Mouse (Mus musculus): ENCODE data around the gene Apol6. TPM values are rescaled to one million over a fixed set of nuclear protein-coding genes. Genes with fewer than 3 reads are reported as not detected.

The Apol6 gene
- 0.10 TPM in 1 of 2 replicates, not detected in the other for polyA plus RNA-seq (2015; fragmentation: Nextera tagmentation; extraction: Ambion mirVana)

- H3K27me3 ChIP-seq (replicated peaks; ENCODE audit: insufficient read depth, low read length): no peaks in the 10 kb centered on the region
- H3K9ac ChIP-seq (replicated peaks; ENCODE audit: low read depth): no peak within 1 kb of the TSS
- no peaks in the 10 kb centered on the region for H3K36me3 ChIP-seq (ENCODE audit: insufficient read depth, low read length)
- no peak within 1 kb of the TSS for H3K27ac ChIP-seq (ENCODE audit: low read length)
- no peak for TF ChIP-seq CTCF (IDR thresholded peaks at IDR 0.05)
- no peak for TF ChIP-seq EP300 (IDR thresholded peaks at IDR 0.05)
- H3K9me3 ChIP-seq (ENCODE audit: low read length): no peaks in the 10 kb centered on the region
- no peak within 1 kb of the TSS for H3K4me3 ChIP-seq (ENCODE audit: low read depth, low read length)
- no peaks in the 10 kb centered on the region for H3K4me1 ChIP-seq (ENCODE audit: insufficient read depth, low read depth, low read length)
- no peak for DNase-seq (ENCODE audit: low spot score)
- 72% methylated on average over 12 of the region's 12 CpGs for WGBS
- ATAC-seq: peak; percentile 21; the same call in 1 of the 2 replicates
- no peak within 1 kb of the TSS for H3K4me2 ChIP-seq (replicated peaks; ENCODE audit: low read depth, low read length)
Observed at GRCm38 (mm10) chr15:77044597-77045320, at the start of gene Apol6. TSS of gene Apol6 (plus strand) at chr15:77044729.

GRCm38 (mm10) chr15:76998048-76998447, 46.5 kb upstream of the Apol6 start:
- H3K4me1 ChIP-seq (ENCODE audit: insufficient read depth, low read depth, low read length): no peaks in the 10 kb centered on the region
- H3K9ac ChIP-seq (replicated peaks; ENCODE audit: low read depth): no peak overlapping the region
- TF ChIP-seq EP300 (IDR thresholded peaks at IDR 0.05): no peak
- H3K4me3 ChIP-seq (ENCODE audit: low read depth, low read length): no peak overlapping the region
- H3K4me2 ChIP-seq (replicated peaks; ENCODE audit: low read depth, low read length): no peak overlapping the region
- H3K9me3 ChIP-seq (ENCODE audit: low read length): no peaks in the 10 kb centered on the region
- H3K27me3 ChIP-seq (replicated peaks; ENCODE audit: insufficient read depth, low read length): no peaks in the 10 kb centered on the region
- no peak overlapping the region for H3K27ac ChIP-seq (ENCODE audit: low read length)
- ATAC-seq: no peak
- DNase-seq (ENCODE audit: low spot score): no peak
- no peaks in the 10 kb centered on the region for H3K36me3 ChIP-seq (ENCODE audit: insufficient read depth, low read length)
- 72% methylated on average over 2 of the region's 2 CpGs for WGBS

- ATAC-seq (no peak), DNase-seq (ENCODE audit: low spot score) (no peak)
- H3K9me3 ChIP-seq (ENCODE audit: low read length): no peaks in the 10 kb centered on the region
- no peaks in the 10 kb centered on the region for H3K36me3 ChIP-seq (ENCODE audit: insufficient read depth, low read length)
- H3K4me2 ChIP-seq (replicated peaks; ENCODE audit: low read depth, low read length): no peak overlapping the region
- TF ChIP-seq CTCF (IDR thresholded peaks at IDR 0.05) (peak; percentile 25; the same call in 1 of the 2 replicates), EP300 (IDR thresholded peaks at IDR 0.05) (no peak)
- no peak overlapping the region for H3K27ac ChIP-seq (ENCODE audit: low read length)
- H3K9ac ChIP-seq (replicated peaks; ENCODE audit: low read depth): no peak overlapping the region
- no peaks in the 10 kb centered on the region for H3K4me1 ChIP-seq (ENCODE audit: insufficient read depth, low read depth, low read length)
- no peak overlapping the region for H3K4me3 ChIP-seq (ENCODE audit: low read depth, low read length)
- H3K27me3 ChIP-seq (replicated peaks; ENCODE audit: insufficient read depth, low read length): no peaks in the 10 kb centered on the region
- WGBS: 31% methylated on average over 21 of the region's 21 CpGs
Observed at GRCm38 (mm10) chr15:76998878-76999588, 45.5 kb upstream of the Apol6 start.

- DNase-seq (ENCODE audit: low spot score) (no peak), ATAC-seq (peak; percentile 6; the same call in 1 of the 2 replicates)
- no peaks in the 10 kb centered on the region for H3K36me3 ChIP-seq (ENCODE audit: insufficient read depth, low read length)
- no peak overlapping the region for H3K9ac ChIP-seq (replicated peaks; ENCODE audit: low read depth)
- no peaks in the 10 kb centered on the region for H3K27me3 ChIP-seq (replicated peaks; ENCODE audit: insufficient read depth, low read length)
- no peaks in the 10 kb centered on the region for H3K4me1 ChIP-seq (ENCODE audit: insufficient read depth, low read depth, low read length)
- TF ChIP-seq EP300 (IDR thresholded peaks at IDR 0.05) (no peak), CTCF (IDR thresholded peaks at IDR 0.05) (no peak)
- no peak overlapping the region for H3K4me2 ChIP-seq (replicated peaks; ENCODE audit: low read depth, low read length)
- no peaks in the 10 kb centered on the region for H3K9me3 ChIP-seq (ENCODE audit: low read length)
- H3K27ac ChIP-seq (ENCODE audit: low read length): no peak overlapping the region
- 87% methylated on average over 3 of the region's 3 CpGs for WGBS
- H3K4me3 ChIP-seq (ENCODE audit: low read depth, low read length): no peak overlapping the region
Observed at GRCm38 (mm10) chr15:77003173-77003867, 41.2 kb upstream of the Apol6 start.

- H3K36me3 ChIP-seq (ENCODE audit: insufficient read depth, low read length): no peaks in the 10 kb centered on the region
- 3% methylated on average over 3 of the region's 3 CpGs for WGBS
- TF ChIP-seq CTCF (IDR thresholded peaks at IDR 0.05) (peak; percentile 94), EP300 (IDR thresholded peaks at IDR 0.05) (no peak)
- no peaks in the 10 kb centered on the region for H3K27me3 ChIP-seq (replicated peaks; ENCODE audit: insufficient read depth, low read length)
- ATAC-seq (peak; percentile 60), DNase-seq (ENCODE audit: low spot score) (peak; percentile 68)
- no peak overlapping the region for H3K27ac ChIP-seq (ENCODE audit: low read length)
- H3K9me3 ChIP-seq (ENCODE audit: low read length): no peaks in the 10 kb centered on the region
- no peak overlapping the region for H3K4me2 ChIP-seq (replicated peaks; ENCODE audit: low read depth, low read length)
- no peaks in the 10 kb centered on the region for H3K4me1 ChIP-seq (ENCODE audit: insufficient read depth, low read depth, low read length)
- no peak overlapping the region for H3K4me3 ChIP-seq (ENCODE audit: low read depth, low read length)
- H3K9ac ChIP-seq (replicated peaks; ENCODE audit: low read depth): no peak overlapping the region
Observed at GRCm38 (mm10) chr15:77003868-77004215, 40.7 kb upstream of the Apol6 start.

- TF ChIP-seq CTCF (IDR thresholded peaks at IDR 0.05): no peak
- TF ChIP-seq EP300 (IDR thresholded peaks at IDR 0.05): no peak
- H3K9me3 ChIP-seq (ENCODE audit: low read length): no peaks in the 10 kb centered on the region
- no peak for ATAC-seq
- DNase-seq (ENCODE audit: low spot score): no peak
- H3K27me3 ChIP-seq (replicated peaks; ENCODE audit: insufficient read depth, low read length): no peaks in the 10 kb centered on the region
- no peaks in the 10 kb centered on the region for H3K36me3 ChIP-seq (ENCODE audit: insufficient read depth, low read length)
- H3K9ac ChIP-seq (replicated peaks; ENCODE audit: low read depth): no peak overlapping the region
- 83% methylated on average over 6 of the region's 6 CpGs for WGBS
- H3K4me1 ChIP-seq (ENCODE audit: insufficient read depth, low read depth, low read length): peaks cover 4% of the 10 kb centered on the region; the same call in 1 of the 2 replicates
- H3K4me2 ChIP-seq (replicated peaks; ENCODE audit: low read depth, low read length): no peak overlapping the region
- no peak overlapping the region for H3K4me3 ChIP-seq (ENCODE audit: low read depth, low read length)
- H3K27ac ChIP-seq (ENCODE audit: low read length): no peak overlapping the region
Observed at GRCm38 (mm10) chr15:77008851-77009250, 35.7 kb upstream of the Apol6 start.
